ENCODE assay signal across 8 mouse cellular contexts in the genomic region with DNA sequence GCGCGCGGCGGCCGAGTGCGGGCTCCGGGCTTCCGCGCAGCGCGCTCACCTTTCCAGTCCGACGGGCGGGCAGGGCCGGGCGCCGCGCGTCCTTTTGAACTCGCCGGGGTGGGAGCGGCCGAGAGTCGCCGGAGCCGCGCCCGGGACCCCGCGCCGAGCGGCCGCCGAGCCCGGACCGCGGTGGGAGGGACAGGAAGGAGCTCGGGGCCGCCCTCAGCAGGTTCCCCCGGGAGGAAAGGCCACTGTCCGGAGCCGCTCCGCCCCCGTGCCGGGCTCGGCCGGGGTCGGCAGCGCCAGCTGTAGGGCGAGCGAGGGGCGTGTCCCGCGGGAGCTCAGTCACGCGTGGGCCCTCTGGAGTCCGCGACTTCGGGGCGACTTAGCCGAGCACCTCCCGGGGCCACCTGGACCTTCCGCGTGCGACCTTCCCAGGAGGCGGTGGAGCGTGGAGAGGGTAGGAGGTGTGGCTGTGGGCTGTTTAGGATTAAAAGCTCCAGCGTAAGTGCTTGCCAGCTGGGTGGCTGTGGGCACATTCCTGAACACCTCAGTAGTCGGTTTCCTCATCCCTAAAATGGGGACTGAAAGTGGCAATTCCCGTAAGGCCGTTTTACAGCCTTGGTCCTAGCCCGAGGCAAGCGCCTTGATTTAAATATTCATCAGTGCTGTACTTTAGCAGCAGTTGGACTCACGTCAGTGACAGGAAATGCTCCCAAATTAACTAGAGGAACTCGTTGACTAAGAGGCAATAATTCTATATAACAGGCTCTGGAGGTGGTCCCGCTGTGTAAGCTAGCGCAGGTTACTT. TPM values are rescaled to one million over a fixed set of nuclear protein-coding genes. Genes with fewer than 3 reads are reported as not detected.
DNase-seq lines count a peak whose midpoint lies in the region; ATAC-seq and TF ChIP-seq lines count a peak whose summit lies in the region.

Smagp (minus strand) TSS at position 241 of the 802 bp plus-strand sequence.

- peaks cover 35% of the 10 kb centered on the region for H3K4me1 ChIP-seq in intestine, embryonic 16.5 days (ENCODE audit: control insufficient read depth, insufficient read depth, low read length)
- H3K4me1 ChIP-seq in liver, postnatal 0 days (ENCODE audit: insufficient read depth): peaks cover 27% of the 10 kb centered on the region
- H3K4me1 ChIP-seq in neural tube, embryonic 14.5 days (ENCODE audit: control insufficient read depth, insufficient read depth, low read length): peaks cover 13% of the 10 kb centered on the region

- peak within 1 kb of the TSS; percentile 85 for H3K4me2 ChIP-seq in intestine, embryonic 16.5 days (ENCODE audit: low read depth, low read length)
- peak within 1 kb of the TSS; percentile 91 for H3K4me2 ChIP-seq in liver, postnatal 0 days (ENCODE audit: low read depth, low read length)
- H3K4me2 ChIP-seq in neural tube, embryonic 14.5 days (ENCODE audit: low read depth, low read length): peak within 1 kb of the TSS; percentile 55

- H3K9me3 ChIP-seq in intestine, embryonic 16.5 days (ENCODE audit: control insufficient read depth, low read length): no peaks in the 10 kb centered on the region
- no peaks in the 10 kb centered on the region for H3K9me3 ChIP-seq in liver, postnatal 0 days (ENCODE audit: low read length)
- no peaks in the 10 kb centered on the region for H3K9me3 ChIP-seq in neural tube, embryonic 14.5 days (ENCODE audit: control insufficient read depth, low read length)

- H3K27me3 ChIP-seq in intestine, embryonic 16.5 days (replicated peaks; ENCODE audit: control insufficient read depth, insufficient read depth, low read length): peaks cover 10% of the 10 kb centered on the region; the same call in 1 of the 2 replicates
- H3K27me3 ChIP-seq in liver, postnatal 0 days (ENCODE audit: insufficient read depth, low read length): peaks cover 16% of the 10 kb centered on the region
- peaks cover 29% of the 10 kb centered on the region for H3K27me3 ChIP-seq in neural tube, embryonic 14.5 days (ENCODE audit: control insufficient read depth, insufficient read depth, low read length)

- under 1% methylated on average over 76 of the region's 77 CpGs for WGBS in intestine, embryonic 16.5 days
- under 1% methylated on average over 72 of the region's 77 CpGs for WGBS in liver, postnatal 0 days (ENCODE audit: insufficient replicate concordance)
- WGBS in neural tube, embryonic 14.5 days: under 1% methylated on average over 60 of the region's 77 CpGs

- no peak for TF ChIP-seq EP300 in liver, postnatal 0 days (IDR thresholded peaks at IDR 0.05; ENCODE audit: low read depth)

- peak within 1 kb of the TSS; percentile 72 for H3K27ac ChIP-seq in intestine, embryonic 16.5 days (ENCODE audit: low read length)
- peak within 1 kb of the TSS; percentile 71 for H3K27ac ChIP-seq in liver, postnatal 0 days (ENCODE audit: low read depth)
- no peak within 1 kb of the TSS for H3K27ac ChIP-seq in neural tube, embryonic 14.5 days (ENCODE audit: low read depth, low read length)

- peak; percentile 25 for ATAC-seq in CD4-positive, CD25-positive, alpha-beta regulatory T cell, adult 4 months
- ATAC-seq in granulocyte monocyte progenitor cell, adult 5-6 weeks (replicated peaks; ENCODE audit: poor library complexity, severe bottlenecking): peak; percentile 31
- peak; percentile 74 for ATAC-seq in intestine, embryonic 16.5 days
- peak; percentile 62 for ATAC-seq in liver, postnatal 0 days
- no peak for ATAC-seq in neural tube, embryonic 14.5 days (ENCODE audit: low read depth)

- H3K9ac ChIP-seq in intestine, embryonic 16.5 days (ENCODE audit: low read depth, low read length): peak within 1 kb of the TSS; percentile 84
- H3K9ac ChIP-seq in liver, postnatal 0 days (replicated peaks): peak within 1 kb of the TSS; percentile 63
- peak within 1 kb of the TSS; percentile 34 for H3K9ac ChIP-seq in neural tube, embryonic 14.5 days (replicated peaks; ENCODE audit: low read depth, low read length)

- no peaks in the 10 kb centered on the region for H3K36me3 ChIP-seq in intestine, embryonic 16.5 days (ENCODE audit: control insufficient read depth, insufficient read depth, low read length)
- 0 out of 2 replicates have a peak, but pooled peaks cover under 1% of the 10 kb centered on the region for H3K36me3 ChIP-seq in liver, postnatal 0 days (replicated peaks; ENCODE audit: insufficient read depth, low read length)
- no peaks in the 10 kb centered on the region for H3K36me3 ChIP-seq in neural tube, embryonic 14.5 days (ENCODE audit: control insufficient read depth, insufficient read depth, low read length)

- H3K4me3 ChIP-seq in intestine, embryonic 16.5 days (ENCODE audit: low read length): peak within 1 kb of the TSS; percentile 63
- H3K4me3 ChIP-seq in liver, postnatal 0 days (ENCODE audit: low read depth, low read length): peak within 1 kb of the TSS; percentile 63
- peak within 1 kb of the TSS; percentile 37 for H3K4me3 ChIP-seq in neural tube, embryonic 14.5 days (ENCODE audit: low read depth, low read length)

- DNase-seq in adrenal gland, postnatal 14 days: peak; percentile 75
- peak; percentile 62 for DNase-seq in liver, postnatal 0 days
- DNase-seq in cerebellum, postnatal 14 days: no peak
- no peak for DNase-seq in frontal cortex, postnatal 14 days (ENCODE audit: low spot score in 2 of 2)

- TF ChIP-seq CTCF in liver, postnatal 0 days (IDR thresholded peaks at IDR 0.05; ENCODE audit: low read depth): no peak

RNA-seq across cellular contexts. Expression of gene Smagp, which starts in this region (rescaled TPM):
- polyA plus RNA-seq in CD4-positive, CD25-positive, alpha-beta regulatory T cell, adult 4 months (2017; shearing (Covaris generic)): not detected
- total RNA-seq in adrenal gland, postnatal 14 days (2021): 45.7 and 50.1 TPM in 2 replicates
- 5.4 and 6.1 TPM in 2 replicates for total RNA-seq in granulocyte monocyte progenitor cell, adult 5-6 weeks (2014; fragmentation: Nextera tagmentation)
- not detected in 2 replicates for total RNA-seq in granulocyte monocyte progenitor cell, adult 5-6 weeks (2017)
- 47.9 and 51.3 TPM in 2 replicates for polyA plus RNA-seq in intestine, embryonic 16.5 days (2015; fragmentation: Nextera tagmentation; extraction: Ambion mirVana)
- polyA plus RNA-seq in liver, postnatal 0 days (2015; fragmentation: Nextera tagmentation; extraction: Ambion mirVana): 21.7 and 24.8 TPM in 2 replicates
- 1.7 and 3.8 TPM in 2 replicates for polyA plus RNA-seq in neural tube, embryonic 14.5 days (2014; fragmentation: Nextera tagmentation; extraction: Ambion mirVana)

Comparison
In these comparisons a context has a peak if more than half of its experiments do, and no peak if none do; other contexts are left out.
1. Peak in ATAC-seq in CD4-positive, CD25-positive, alpha-beta regulatory T cell, adult 4 months; RNA of the gene not detected or under 1 TPM.
2. DNase-seq: peak in adrenal gland, postnatal 14 days (single experiment) and liver, postnatal 0 days (single experiment); none in cerebellum, postnatal 14 days (0 of 2) and frontal cortex, postnatal 14 days (0 of 2).
3. H3K9ac ChIP-seq: peak in every context shown above with its lines; median percentile 84 in intestine, embryonic 16.5 days; 63 in liver, postnatal 0 days; 34 in neural tube, embryonic 14.5 days.
4. Peak in every context shown above with its lines, with median percentiles within 50 percentile points of each other: H3K4me2 ChIP-seq and H3K4me3 ChIP-seq.